Mouse (Mus musculus) v-Abl transformed pro-B cells (cell line): ENCODE data around the gene Ccdc34.

ENCODE experiments used
- in situ Hi-C, 2 experiments: fragments of 400-800 bp; cut with MboI; formaldehyde crosslinking; loops; one replicate each; pipeline ENCODE4 v1.15.1; 2025; ENCODE audit not compliant: unreplicated experiment in 2 of 2

Gene Ccdc34

GRCm38 (mm10) chr2:110176761-110177400 is 159.3 kb downstream of the Ccdc34 start:
- in situ Hi-C loops: no loop called here

- in situ Hi-C loops: no loop called here
Measured at GRCm38 (mm10) chr2:110177406-110177805, 159.8 kb downstream of the Ccdc34 start.

GRCm38 (mm10) chr2:110177879-110178278 is 160.3 kb downstream of the Ccdc34 start:
- in situ Hi-C loops: no loop called here

- in situ Hi-C loops: no loop called here
Measured at GRCm38 (mm10) chr2:110179669-110180315, 162.2 kb downstream of the Ccdc34 start.

- in situ Hi-C loops: no loop called here
Measured at GRCm38 (mm10) chr2:110180316-110180670, 162.7 kb downstream of the Ccdc34 start.

- in situ Hi-C loops: no loop called here
Measured at GRCm38 (mm10) chr2:110181666-110182065, 164.0 kb downstream of the Ccdc34 start.

- in situ Hi-C loops: no loop called here
Measured at GRCm38 (mm10) chr2:110182248-110182647, 164.6 kb downstream of the Ccdc34 start.

- in situ Hi-C loops: no loop called here
Measured at GRCm38 (mm10) chr2:110182795-110183486, 165.3 kb downstream of the Ccdc34 start.

GRCm38 (mm10) chr2:110184071-110184470 is 166.5 kb downstream of the Ccdc34 start:
- in situ Hi-C loops: no loop called here

- in situ Hi-C loops: no loop called here
Measured at GRCm38 (mm10) chr2:110186427-110186980, 168.9 kb downstream of the Ccdc34 start.

- in situ Hi-C loops: no loop called here
Measured at GRCm38 (mm10) chr2:110188696-110189397, 171.2 kb downstream of the Ccdc34 start.

- in situ Hi-C loops: no loop called here
Measured at GRCm38 (mm10) chr2:110190416-110190815, 172.8 kb downstream of the Ccdc34 start.

- in situ Hi-C loops: no loop called here
Measured at GRCm38 (mm10) chr2:110191186-110191690, 173.6 kb downstream of the Ccdc34 start.

- in situ Hi-C loops: no loop called here
Measured at GRCm38 (mm10) chr2:110191965-110192701, 174.5 kb downstream of the Ccdc34 start.

- in situ Hi-C loops: no loop called here
Measured at GRCm38 (mm10) chr2:110192702-110193312, 175.2 kb downstream of the Ccdc34 start.

- in situ Hi-C loops: no loop called here
Measured at GRCm38 (mm10) chr2:110196551-110196950, 178.9 kb downstream of the Ccdc34 start.

- in situ Hi-C loops: loop anchor here (5.0 to 25.0 kb wide), 4 partner anchors 137 to 2013 kb away; no protein-coding TSS in a partner anchor
Measured at GRCm38 (mm10) chr2:110199648-110200047, 182.0 kb downstream of the Ccdc34 start.

- in situ Hi-C loops: loop anchor here (5.0 to 25.0 kb wide), 4 partner anchors 139 to 2011 kb away; no protein-coding TSS in a partner anchor
Measured at GRCm38 (mm10) chr2:110201770-110202169, 184.2 kb downstream of the Ccdc34 start.
